Mouse (Mus musculus): ENCODE results near the gene Slc27a1. TPM values are rescaled to one million over a fixed set of nuclear protein-coding genes. Genes with fewer than 3 reads are reported as not detected.

Gene Slc27a1
- polyA plus RNA-seq, 1 experiment from 2014 or later: 50.5 TPM

DNA sequence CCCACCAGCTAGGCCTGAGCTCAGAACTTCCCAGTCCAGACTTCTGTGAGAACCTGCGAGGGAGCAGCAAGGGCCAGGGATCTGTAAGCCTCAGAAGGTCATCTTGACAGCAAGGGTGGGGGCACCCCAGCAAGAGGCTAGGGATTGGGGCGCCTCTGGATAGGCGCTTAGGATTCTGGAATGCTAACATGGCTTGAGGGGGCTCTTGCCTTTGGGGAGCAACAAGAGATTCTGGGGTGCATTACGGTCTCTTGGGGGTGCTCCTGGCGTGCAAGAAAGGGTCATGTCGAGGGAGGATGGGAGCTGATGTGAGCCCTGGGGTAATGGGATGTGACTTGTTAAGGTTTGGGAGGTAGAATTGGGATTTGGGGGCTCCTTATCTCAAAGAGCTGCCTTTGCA, 259 bp downstream of the Slc27a1 start:
- TF ChIP-seq CTCF (IDR thresholded peaks at IDR 0.05; ENCODE audit: low read depth): no peak
- WGBS: 25% methylated on average over 6 of the region's 6 CpGs
- Histone ChIP-seq H3K9me3 (replicated peaks; ENCODE audit: low read length) (no peaks in the 10 kb centered on the region), H3K27ac (peak overlapping the region; percentile 96), H3K27me3 (ENCODE audit: insufficient read depth, low read length) (no peaks in the 10 kb centered on the region), H3K4me1 (replicated peaks; ENCODE audit: insufficient read depth, low read length) (peaks cover 6% of the 10 kb centered on the region; the same call in 1 of the 2 replicates), H3K36me3 (ENCODE audit: insufficient read depth, low read length) (no peaks in the 10 kb centered on the region), H3K9ac (ENCODE audit: low read depth, low read length) (peak overlapping the region; percentile 67), H3K4me2 (ENCODE audit: low read length) (peak overlapping the region; percentile 62), H3K4me3 (replicated peaks; ENCODE audit: low read depth, low read length) (peak overlapping the region; percentile 61)
- DNase-seq (ENCODE audit: low spot score) (no peak), ATAC-seq (replicated peaks; ENCODE audit: low FRiP score, low read depth) (no peak)

DNA sequence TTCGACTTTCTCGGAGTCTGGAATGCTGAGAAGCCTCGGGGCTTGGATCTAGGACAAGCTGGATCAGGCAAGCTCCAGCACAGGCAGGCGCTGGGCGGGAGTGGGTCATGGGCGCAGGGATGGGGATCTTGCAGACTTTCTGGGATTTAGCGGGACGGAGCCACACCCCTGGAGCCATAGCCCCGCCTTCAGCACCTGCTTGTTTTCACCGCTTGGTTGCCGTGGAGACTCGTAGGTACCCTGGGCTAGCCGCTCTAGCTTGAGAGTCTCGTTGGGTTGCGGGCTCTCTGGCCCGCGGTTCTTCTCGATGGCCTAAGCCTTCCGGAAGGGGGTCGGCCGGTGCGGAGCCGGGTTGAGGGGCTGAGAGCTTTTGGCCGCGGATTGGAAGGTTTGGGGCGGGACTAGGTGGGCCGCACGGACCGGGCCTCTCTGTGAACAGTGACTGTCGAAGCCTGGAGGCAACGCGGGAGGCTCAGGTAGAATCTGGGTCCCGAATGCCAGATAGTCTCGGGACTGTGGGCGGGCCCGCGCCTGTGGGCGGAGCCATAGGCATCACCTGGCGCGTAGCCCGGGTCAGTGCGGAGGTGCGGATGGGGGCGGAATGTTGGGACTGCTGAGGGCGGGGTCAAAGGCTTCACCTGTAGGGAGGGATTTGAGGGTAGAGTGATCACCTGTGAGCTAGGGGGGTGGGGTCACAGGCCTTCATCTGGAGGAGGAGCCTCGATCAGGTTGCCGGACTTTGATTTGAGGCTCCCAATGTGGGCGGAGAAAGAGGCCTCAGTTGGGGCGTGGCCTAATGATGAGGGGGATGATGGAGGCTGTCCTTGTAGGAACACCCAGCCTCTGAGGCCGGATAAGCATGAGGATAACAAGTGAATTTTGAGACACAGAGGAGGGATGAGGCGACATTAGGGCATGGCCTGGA, 946 bp downstream of the Slc27a1 start:
- Histone ChIP-seq H3K4me3 (replicated peaks; ENCODE audit: low read depth, low read length) (peak overlapping the region; percentile 61), H3K9me3 (replicated peaks; ENCODE audit: low read length) (no peaks in the 10 kb centered on the region), H3K27ac (peak overlapping the region; percentile 96), H3K4me1 (replicated peaks; ENCODE audit: insufficient read depth, low read length) (peaks cover 6% of the 10 kb centered on the region; the same call in 1 of the 2 replicates), H3K27me3 (ENCODE audit: insufficient read depth, low read length) (no peaks in the 10 kb centered on the region), H3K4me2 (ENCODE audit: low read length) (peak overlapping the region; percentile 62), H3K36me3 (ENCODE audit: insufficient read depth, low read length) (no peaks in the 10 kb centered on the region), H3K9ac (ENCODE audit: low read depth, low read length) (peak overlapping the region; percentile 67)
- 1% methylated on average over 51 of the region's 51 CpGs for WGBS
- ATAC-seq (replicated peaks; ENCODE audit: low FRiP score, low read depth) (peak; percentile 78), DNase-seq (ENCODE audit: low spot score) (peak; percentile 93)
- TF ChIP-seq CTCF (IDR thresholded peaks at IDR 0.05; ENCODE audit: low read depth): no peak

DNA sequence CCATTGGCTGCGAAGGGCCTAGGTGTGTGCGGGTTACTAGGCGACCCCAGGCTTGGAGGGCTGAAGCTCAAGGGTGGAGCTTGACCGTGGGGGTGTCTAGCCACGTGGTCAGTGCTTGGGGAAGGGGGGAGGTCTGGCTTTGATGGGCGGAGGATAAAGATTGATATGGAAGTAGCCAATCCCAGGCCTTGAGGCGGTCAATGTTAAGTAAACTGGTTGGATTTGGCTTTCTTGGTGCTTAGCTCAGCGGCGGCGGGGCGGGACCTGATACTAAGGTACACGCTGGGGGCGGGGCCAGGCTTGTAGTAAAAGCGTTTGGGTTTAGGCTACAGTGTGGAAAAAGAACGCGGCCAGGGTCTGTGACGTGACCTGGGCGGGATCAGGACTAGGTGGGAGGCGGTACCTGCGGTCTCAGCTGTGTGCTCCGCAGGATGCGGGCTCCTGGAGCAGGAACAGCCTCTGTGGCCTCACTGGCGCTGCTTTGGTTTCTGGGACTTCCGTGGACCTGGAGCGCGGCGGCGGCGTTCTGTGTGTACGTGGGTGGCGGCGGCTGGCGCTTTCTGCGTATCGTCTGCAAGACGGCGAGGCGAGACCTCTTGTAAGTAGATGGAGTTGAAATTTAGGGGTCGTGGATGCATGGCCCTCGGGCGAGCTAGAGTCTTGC, 1.7 kb downstream of the Slc27a1 start:
- Histone ChIP-seq H3K27me3 (ENCODE audit: insufficient read depth, low read length) (no peaks in the 10 kb centered on the region), H3K27ac (peak overlapping the region; percentile 96), H3K9me3 (replicated peaks; ENCODE audit: low read length) (no peaks in the 10 kb centered on the region), H3K9ac (ENCODE audit: low read depth, low read length) (peak overlapping the region; percentile 52), H3K36me3 (ENCODE audit: insufficient read depth, low read length) (no peaks in the 10 kb centered on the region), H3K4me1 (replicated peaks; ENCODE audit: insufficient read depth, low read length) (peaks cover 6% of the 10 kb centered on the region; the same call in 1 of the 2 replicates), H3K4me2 (ENCODE audit: low read length) (peak overlapping the region; percentile 62), H3K4me3 (replicated peaks; ENCODE audit: low read depth, low read length) (peak overlapping the region; percentile 61)
- TF ChIP-seq CTCF (IDR thresholded peaks at IDR 0.05; ENCODE audit: low read depth): no peak
- DNase-seq (ENCODE audit: low spot score) (peak; percentile 99), ATAC-seq (replicated peaks; ENCODE audit: low FRiP score, low read depth) (peak; percentile 88)
- WGBS: under 1% methylated on average over 41 of the region's 41 CpGs

DNA sequence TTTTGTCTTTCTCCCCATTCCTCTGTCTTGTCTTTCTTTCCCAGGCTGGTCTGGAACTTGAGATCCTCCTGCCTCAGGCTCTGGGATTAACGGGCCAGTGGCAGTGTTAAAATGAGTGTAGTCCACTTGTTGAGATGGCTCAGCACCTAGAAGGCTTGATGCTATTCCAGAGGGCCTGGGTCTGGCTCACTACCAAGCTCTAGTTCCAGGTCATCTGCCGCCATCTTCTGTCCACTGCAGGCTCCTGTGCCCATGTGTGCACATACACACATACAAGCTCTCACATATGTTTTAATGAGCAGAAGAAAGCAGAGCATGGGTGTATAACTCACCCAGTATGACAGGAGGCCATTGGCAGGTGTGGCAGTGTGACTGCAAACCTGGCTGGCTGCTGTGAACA, 3.4 kb downstream of the Slc27a1 start:
- no peak for ATAC-seq (replicated peaks; ENCODE audit: low FRiP score, low read depth)
- H3K9me3 ChIP-seq (replicated peaks; ENCODE audit: low read length): no peaks in the 10 kb centered on the region
- H3K27me3 ChIP-seq (ENCODE audit: insufficient read depth, low read length): no peaks in the 10 kb centered on the region
- no peak overlapping the region for H3K4me2 ChIP-seq (ENCODE audit: low read length)
- WGBS: 80% methylated on average over 2 of the region's 2 CpGs
- peak; percentile 17; the same call in 1 of the 2 replicates for TF ChIP-seq CTCF (IDR thresholded peaks at IDR 0.05; ENCODE audit: low read depth)
- H3K4me1 ChIP-seq (replicated peaks; ENCODE audit: insufficient read depth, low read length): peaks cover 6% of the 10 kb centered on the region; the same call in 1 of the 2 replicates
- H3K36me3 ChIP-seq (ENCODE audit: insufficient read depth, low read length): no peaks in the 10 kb centered on the region
- no peak overlapping the region for H3K4me3 ChIP-seq (replicated peaks; ENCODE audit: low read depth, low read length)
- no peak overlapping the region for H3K9ac ChIP-seq (ENCODE audit: low read depth, low read length)
- no peak overlapping the region for H3K27ac ChIP-seq
- no peak for DNase-seq (ENCODE audit: low spot score)

DNA sequence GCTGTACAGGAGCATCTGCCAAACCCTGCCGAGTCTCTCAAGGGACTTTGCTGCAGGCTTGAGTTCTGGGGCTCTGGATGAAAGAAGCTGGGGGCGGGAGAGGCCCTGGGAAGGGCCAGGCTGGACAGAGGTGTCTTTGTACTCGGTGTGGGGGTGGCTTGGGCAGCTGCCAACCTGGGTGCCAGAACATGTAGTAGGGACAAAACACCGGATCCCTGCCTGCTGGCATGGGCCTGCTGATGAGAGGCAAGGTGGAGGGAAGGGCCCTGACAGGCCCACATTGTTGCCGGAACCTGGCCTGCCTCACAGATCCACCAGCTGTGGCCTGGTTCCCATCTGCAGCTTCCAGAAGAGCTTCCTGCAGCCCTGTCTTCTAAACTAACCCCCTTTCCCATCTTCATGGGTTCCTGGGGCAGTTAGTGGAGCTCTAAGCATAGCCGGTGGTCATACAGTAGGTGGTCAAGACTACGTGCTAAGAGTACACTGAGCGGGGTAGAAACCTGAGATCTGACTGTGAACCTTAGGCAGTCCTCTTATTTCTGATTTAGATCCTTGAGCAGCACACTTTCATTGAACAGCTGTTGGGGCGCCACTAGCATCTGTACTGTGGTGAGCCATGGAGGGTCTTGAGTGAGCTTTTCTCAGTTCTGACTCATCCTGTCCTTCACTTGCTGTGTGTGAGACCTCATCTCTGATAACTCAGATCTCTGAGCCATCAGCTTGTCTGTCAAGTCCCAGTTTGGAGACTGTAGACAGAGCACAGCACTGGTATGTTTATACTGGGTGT, 4.4 kb downstream of the Slc27a1 start:
- Histone ChIP-seq H3K9ac (ENCODE audit: low read depth, low read length) (no peak overlapping the region), H3K4me1 (replicated peaks; ENCODE audit: insufficient read depth, low read length) (peaks cover 6% of the 10 kb centered on the region; the same call in 1 of the 2 replicates), H3K27me3 (ENCODE audit: insufficient read depth, low read length) (no peaks in the 10 kb centered on the region), H3K27ac (no peak overlapping the region; the same call in 1 of the 2 replicates), H3K4me2 (ENCODE audit: low read length) (no peak overlapping the region), H3K4me3 (replicated peaks; ENCODE audit: low read depth, low read length) (no peak overlapping the region), H3K9me3 (replicated peaks; ENCODE audit: low read length) (no peaks in the 10 kb centered on the region), H3K36me3 (ENCODE audit: insufficient read depth, low read length) (no peaks in the 10 kb centered on the region)
- DNase-seq (ENCODE audit: low spot score) (no peak), ATAC-seq (replicated peaks; ENCODE audit: low FRiP score, low read depth) (no peak)
- WGBS: 69% methylated on average over 9 of the region's 9 CpGs
- no peak for TF ChIP-seq CTCF (IDR thresholded peaks at IDR 0.05; ENCODE audit: low read depth)

DNA sequence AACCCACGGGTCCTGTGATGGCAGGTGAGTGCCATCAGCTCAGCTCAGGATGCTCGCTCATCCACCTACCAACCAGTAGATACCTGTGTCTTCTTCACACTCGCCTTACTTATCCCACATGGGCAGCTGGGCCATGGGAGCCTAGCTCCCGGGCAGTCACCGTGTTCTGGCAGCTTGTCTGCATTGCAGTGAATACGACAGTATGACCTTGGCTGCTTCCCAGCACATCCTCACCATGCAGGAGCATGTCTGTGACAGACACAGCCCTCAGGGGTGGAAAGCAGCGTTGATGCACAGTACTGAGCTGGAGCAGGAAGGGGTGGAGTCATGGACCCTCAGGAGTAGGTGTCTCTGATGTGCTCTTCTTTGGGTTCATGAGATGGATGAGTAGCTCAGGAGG, 5.7 kb downstream of the Slc27a1 start:
- Histone ChIP-seq H3K4me2 (ENCODE audit: low read length) (no peak overlapping the region), H3K4me1 (replicated peaks; ENCODE audit: insufficient read depth, low read length) (no peaks in the 10 kb centered on the region; the same call in 1 of the 2 replicates), H3K9ac (ENCODE audit: low read depth, low read length) (no peak overlapping the region), H3K27ac (no peak overlapping the region), H3K27me3 (ENCODE audit: insufficient read depth, low read length) (no peaks in the 10 kb centered on the region), H3K36me3 (ENCODE audit: insufficient read depth, low read length) (no peaks in the 10 kb centered on the region), H3K9me3 (replicated peaks; ENCODE audit: low read length) (no peaks in the 10 kb centered on the region), H3K4me3 (replicated peaks; ENCODE audit: low read depth, low read length) (no peak overlapping the region)
- 79% methylated on average over 7 of the region's 7 CpGs for WGBS
- TF ChIP-seq CTCF (IDR thresholded peaks at IDR 0.05; ENCODE audit: low read depth): no peak
- ATAC-seq (replicated peaks; ENCODE audit: low FRiP score, low read depth) (no peak), DNase-seq (ENCODE audit: low spot score) (no peak)
